Mouse (Mus musculus): ENCODE data around the gene Cfap43. TPM values are rescaled to one million over a fixed set of nuclear protein-coding genes. Genes with fewer than 3 reads are reported as not detected.

Cfap43 gene
- polyA plus RNA-seq, 1 experiment = 0.21 TPM

- peak; percentile 52 for DNase-seq (ENCODE audit: low spot score)
Measured at GRCm38 (mm10) chr19:47795009-47795728, 123.9 kb downstream of the Cfap43 start.

GRCm38 (mm10) chr19:47794331-47794730 lies 124.8 kb downstream of the Cfap43 start:
- no peak for DNase-seq (ENCODE audit: low spot score)

GRCm38 (mm10) chr19:47790316-47791020 lies 128.6 kb downstream of the Cfap43 start:
- no peak for DNase-seq (ENCODE audit: low spot score)

GRCm38 (mm10) chr19:47783898-47784297 lies 135.2 kb downstream of the Cfap43 start:
- no peak for DNase-seq (ENCODE audit: low spot score)

GRCm38 (mm10) chr19:47780972-47781371 lies 138.1 kb downstream of the Cfap43 start:
- no peak for DNase-seq (ENCODE audit: low spot score)

GRCm38 (mm10) chr19:47780145-47780544 lies 138.9 kb downstream of the Cfap43 start:
- DNase-seq (ENCODE audit: low spot score) = no peak

- DNase-seq (ENCODE audit: low spot score) = no peak
Measured at GRCm38 (mm10) chr19:47777847-47778246, 141.2 kb downstream of the Cfap43 start.

GRCm38 (mm10) chr19:47755625-47756024 lies 163.5 kb downstream of the Cfap43 start:
- no peak for DNase-seq (ENCODE audit: low spot score)

GRCm38 (mm10) chr19:47754931-47755330 lies 164.2 kb downstream of the Cfap43 start:
- DNase-seq (ENCODE audit: low spot score) = no peak

GRCm38 (mm10) chr19:47753921-47754320 lies 165.2 kb downstream of the Cfap43 start:
- DNase-seq (ENCODE audit: low spot score) = no peak

GRCm38 (mm10) chr19:47752456-47752855 lies 166.6 kb downstream of the Cfap43 start:
- no peak for DNase-seq (ENCODE audit: low spot score)

- DNase-seq (ENCODE audit: low spot score) = no peak
Measured at GRCm38 (mm10) chr19:47750391-47750790, 168.7 kb downstream of the Cfap43 start.

GRCm38 (mm10) chr19:47748950-47749349 lies 170.1 kb downstream of the Cfap43 start:
- DNase-seq (ENCODE audit: low spot score) = no peak

- no peak for DNase-seq (ENCODE audit: low spot score)
Measured at GRCm38 (mm10) chr19:47747072-47747471, 172.0 kb downstream of the Cfap43 start.

GRCm38 (mm10) chr19:47731931-47732330 lies 187.2 kb downstream of the Cfap43 start:
- DNase-seq (ENCODE audit: low spot score) = no peak

GRCm38 (mm10) chr19:47731071-47731881 lies 187.8 kb downstream of the Cfap43 start, which contains the start of gene Sfr1:
Gene Sfr1 (plus strand): TSS chr19:47731682.
- DNase-seq (ENCODE audit: low spot score) = peak; percentile 99

GRCm38 (mm10) chr19:47730691-47731070 lies 188.4 kb downstream of the Cfap43 start:
- DNase-seq (ENCODE audit: low spot score) = no peak

- DNase-seq (ENCODE audit: low spot score) = no peak
Measured at GRCm38 (mm10) chr19:47725643-47726140, 193.4 kb downstream of the Cfap43 start.

- no peak for DNase-seq (ENCODE audit: low spot score)
Measured at GRCm38 (mm10) chr19:47724903-47725302, 194.2 kb downstream of the Cfap43 start.

GRCm38 (mm10) chr19:47722471-47722870 lies 196.6 kb downstream of the Cfap43 start:
- no peak for DNase-seq (ENCODE audit: low spot score)

GRCm38 (mm10) chr19:47719147-47719546 lies 199.9 kb downstream of the Cfap43 start:
- DNase-seq (ENCODE audit: low spot score) = no peak

GRCm38 (mm10) chr19:47716144-47716543 lies 202.9 kb downstream of the Cfap43 start:
- no peak for DNase-seq (ENCODE audit: low spot score)

Measured in urinary bladder, adult 2 months (tissue).